Mouse (Mus musculus) granulocyte monocyte progenitor cell, adult 5-6 weeks (primary cell): ENCODE results near the gene Rpl9-ps1. TPM values are rescaled to one million over a fixed set of nuclear protein-coding genes. Genes with fewer than 3 reads are reported as not detected.

ENCODE experiments used
- ATAC-seq: replicated peaks from 2 replicates; pipeline ENCODE4 v1.8.0; 2016; ENCODE audit warnings: mild to moderate bottlenecking, moderate TSS enrichment, inconsistent platforms; ENCODE audit not compliant: poor library complexity, severe bottlenecking
- total RNA-seq, 2 experiments: library from RNA; stranded (forward) in 1 of 2; stranded (reverse) in 1 of 2; fragments of 200-712, 200-1000 nt in 1 of 2; fragments of >200 nt in 1 of 2; fragmentation: Nextera tagmentation in 1 of 2; gene quantifications; 2 replicates each; pipeline ENCODE4 v1.2.3; 2014 to 2017

Rpl9-ps1 gene
- total RNA-seq, 2 experiments from 2014 or later = not detected

DNA sequence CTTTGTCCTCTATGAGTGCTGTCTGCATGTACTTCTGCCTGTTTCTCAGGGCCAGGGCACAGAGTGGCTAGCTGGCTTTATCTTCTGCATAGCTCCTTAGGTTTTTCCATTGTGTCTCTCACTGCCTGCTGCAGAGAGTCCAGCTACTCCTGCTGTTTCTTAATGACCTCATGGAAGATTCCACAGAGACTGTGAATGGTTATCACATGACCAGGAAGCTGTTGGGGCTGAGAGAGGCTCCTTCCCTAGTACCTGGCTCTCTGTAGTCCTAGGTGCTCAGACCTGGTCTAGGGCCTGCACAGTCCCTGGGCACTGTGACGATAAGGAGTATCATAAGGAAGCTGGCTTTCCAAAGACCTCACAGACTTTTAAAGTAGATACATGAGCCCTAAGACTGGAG is 14.8 kb downstream of the Rpl9-ps1 start:
- no peak for ATAC-seq

DNA sequence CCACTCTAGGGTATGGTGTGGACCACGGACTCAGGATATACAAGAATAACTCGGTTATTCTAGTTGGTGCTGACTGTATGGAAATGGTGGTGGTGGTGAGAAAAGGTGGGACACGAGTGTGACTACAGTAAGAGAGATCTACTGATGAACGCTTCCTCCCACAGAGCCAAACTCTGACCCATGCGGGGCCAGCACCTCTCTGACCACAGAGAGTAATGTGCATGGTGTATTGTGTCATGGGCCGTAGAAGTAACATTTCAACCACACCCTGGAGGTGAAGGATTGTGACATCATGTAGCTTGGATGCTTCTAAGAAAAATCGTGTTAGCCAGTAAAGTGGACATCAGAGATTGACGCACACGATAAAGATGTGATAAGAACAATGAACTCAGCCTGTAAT is 16.6 kb downstream of the Rpl9-ps1 start:
- peak; percentile 80 for ATAC-seq

GRCm38 (mm10) chr11:83623586-83623985 is 21.8 kb downstream of the Rpl9-ps1 start:
- ATAC-seq = no peak

DNA sequence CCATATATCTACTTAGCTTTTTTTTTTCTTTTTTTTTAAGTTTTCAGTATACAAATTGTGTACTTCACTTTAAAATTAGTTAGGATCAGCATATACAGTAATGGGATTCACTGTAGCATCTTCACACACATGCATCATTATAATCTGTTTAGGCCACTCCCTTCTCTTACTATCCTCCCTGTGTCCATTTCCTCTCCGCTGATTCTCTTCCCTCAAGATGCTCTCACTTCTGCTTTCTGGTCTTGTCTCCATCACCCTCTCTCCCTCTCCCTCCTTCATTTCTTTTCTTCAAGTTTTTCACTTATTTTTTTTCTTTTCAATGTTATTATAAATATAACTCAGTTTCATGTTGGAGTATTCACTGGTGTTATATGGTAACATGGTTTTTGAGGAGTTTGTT is 26.4 kb downstream of the Rpl9-ps1 start:
- peak; percentile 79 for ATAC-seq

DNA sequence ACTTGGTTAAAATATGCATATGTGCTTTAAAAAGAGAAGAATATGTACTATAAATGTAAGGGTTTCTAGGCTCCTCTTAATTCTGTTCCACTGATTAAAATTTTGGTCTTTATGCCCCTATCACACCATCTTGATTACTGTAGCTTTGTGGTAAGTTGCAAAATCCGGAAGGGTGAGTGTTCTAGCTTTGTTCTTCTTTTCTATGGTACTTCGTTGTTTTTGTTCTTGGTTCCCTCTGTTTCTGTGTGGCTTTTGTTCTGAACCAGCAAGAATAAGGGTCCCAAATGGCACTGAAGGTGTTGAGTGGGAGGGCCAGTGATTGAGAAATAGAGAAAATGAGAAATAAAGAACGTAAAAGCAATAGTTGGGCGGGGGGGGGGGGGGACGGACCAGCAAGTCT is 27.2 kb downstream of the Rpl9-ps1 start:
- ATAC-seq = peak; percentile 79

DNA sequence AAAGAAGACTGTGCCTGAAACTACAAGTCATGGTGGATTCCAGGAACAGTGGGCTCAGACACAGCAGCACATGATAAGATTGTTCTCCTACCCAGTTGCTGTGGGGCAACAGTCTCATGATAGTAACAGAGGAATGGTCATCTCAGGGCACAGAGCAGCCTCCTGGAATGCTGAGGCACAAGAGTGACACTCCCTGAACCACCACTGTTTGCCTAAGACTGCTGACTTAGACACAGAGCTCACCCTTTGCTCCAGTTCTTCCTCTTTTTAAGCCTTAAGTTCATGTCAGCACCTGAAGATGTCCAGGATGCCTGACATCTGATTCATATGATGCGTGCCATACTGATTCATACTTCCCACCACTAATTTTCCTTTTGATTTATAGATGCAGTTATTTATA is 28.8 kb downstream of the Rpl9-ps1 start:
- ATAC-seq = peak; percentile 68

DNA sequence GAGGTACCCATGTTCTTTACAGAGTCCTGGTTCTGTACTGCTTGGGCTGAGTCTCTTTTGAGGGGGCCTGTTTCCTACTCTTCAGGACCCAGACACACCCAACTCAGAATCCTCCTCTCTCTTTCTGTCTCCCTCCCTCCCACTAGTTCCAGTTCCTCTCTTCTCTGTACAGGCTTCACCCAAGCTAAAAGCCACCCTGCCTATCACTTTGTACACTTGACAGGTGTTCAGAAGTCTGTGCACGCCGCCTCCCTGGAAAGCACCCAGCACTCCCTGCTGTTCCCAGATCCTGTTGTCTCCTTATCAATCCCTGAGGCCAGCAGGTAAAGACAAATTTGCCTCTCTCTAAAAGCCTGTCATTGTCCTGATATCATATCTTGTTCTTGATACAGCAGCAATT is 34.5 kb downstream of the Rpl9-ps1 start:
- peak; percentile 65 for ATAC-seq

GRCm38 (mm10) chr11:83606396-83606795 is 39.0 kb downstream of the Rpl9-ps1 start:
- no peak for ATAC-seq

DNA sequence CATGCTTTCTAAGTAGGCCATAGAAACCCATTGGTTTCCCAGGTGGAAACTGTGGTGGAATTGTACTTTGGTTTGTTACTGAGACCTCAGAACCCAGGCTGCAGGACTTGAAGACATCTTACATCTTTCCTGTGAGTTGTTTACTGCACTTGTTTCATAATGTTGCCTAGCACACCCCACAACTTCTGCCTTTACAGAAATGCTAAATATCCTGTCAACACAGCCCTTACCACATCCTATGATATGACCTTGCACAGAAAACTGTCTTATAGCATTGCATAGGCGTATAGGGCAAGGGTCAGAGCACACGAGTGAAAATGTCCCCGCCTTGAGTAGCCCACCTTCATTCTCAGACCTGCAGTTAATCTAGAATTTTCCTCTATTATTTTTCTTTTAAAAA is 39.9 kb downstream of the Rpl9-ps1 start:
- peak; percentile 79 for ATAC-seq

DNA sequence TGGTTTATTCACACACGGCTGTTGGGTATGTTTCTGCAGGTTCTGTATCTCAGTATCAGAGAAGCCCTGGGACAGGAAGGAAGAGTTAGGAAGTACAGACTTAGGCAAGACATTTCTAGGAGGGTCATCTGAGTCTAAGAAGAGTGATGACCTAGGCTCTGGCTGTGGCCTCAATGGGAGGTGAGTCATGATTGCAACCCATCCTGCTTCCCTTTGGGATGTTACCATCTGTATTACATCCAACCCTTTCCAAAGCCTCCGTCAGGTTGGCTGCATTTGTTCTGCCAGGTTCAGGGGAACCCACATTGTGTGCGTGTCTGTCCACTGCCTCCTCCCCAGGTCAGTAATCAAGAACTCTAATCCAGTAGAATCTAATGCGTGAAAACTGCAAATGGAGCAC is 40.7 kb downstream of the Rpl9-ps1 start:
- peak; percentile 60 for ATAC-seq

DNA sequence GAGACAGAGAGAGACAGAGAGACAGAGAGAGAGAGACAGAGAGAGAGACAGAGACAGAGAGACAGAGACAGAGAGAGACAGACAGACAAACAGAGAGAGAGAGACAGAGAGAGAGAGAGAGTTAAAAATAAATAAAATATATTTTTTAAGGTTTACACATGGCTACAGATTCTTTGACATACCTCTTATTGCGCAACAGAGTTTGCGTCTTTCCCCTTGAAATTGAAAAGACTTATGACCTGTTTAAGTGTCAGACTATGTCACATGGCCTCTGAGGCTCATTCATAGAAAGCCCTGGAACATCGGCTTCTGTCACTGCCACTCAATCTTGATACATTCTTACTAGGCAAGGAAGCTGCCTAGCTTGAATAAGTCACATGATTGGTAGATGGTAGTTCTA is 42.0 kb downstream of the Rpl9-ps1 start:
- no peak for ATAC-seq

- peak; percentile 44 for ATAC-seq
Observed at GRCm38 (mm10) chr11:83600576-83600975, 44.8 kb downstream of the Rpl9-ps1 start.

DNA sequence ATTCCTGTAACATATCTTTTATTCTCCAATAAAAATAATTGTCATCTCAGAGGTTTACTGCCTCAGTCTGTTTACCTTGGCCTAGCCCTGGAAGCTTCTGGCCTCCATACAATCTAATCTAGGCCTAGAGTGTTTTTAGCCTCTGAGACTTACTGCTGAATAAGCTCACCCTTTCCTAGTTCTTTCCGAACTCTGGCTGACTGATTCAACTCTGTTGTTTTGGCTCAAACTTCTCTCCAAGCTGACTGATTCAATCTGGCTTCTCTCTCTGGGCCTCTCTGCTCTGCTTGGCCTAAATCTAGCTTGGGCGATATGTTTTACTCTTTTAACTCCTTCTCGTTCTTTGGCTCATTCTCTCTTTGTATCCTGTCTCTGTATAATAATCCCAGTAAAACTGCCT is 46.4 kb downstream of the Rpl9-ps1 start:
- ATAC-seq = no peak

DNA sequence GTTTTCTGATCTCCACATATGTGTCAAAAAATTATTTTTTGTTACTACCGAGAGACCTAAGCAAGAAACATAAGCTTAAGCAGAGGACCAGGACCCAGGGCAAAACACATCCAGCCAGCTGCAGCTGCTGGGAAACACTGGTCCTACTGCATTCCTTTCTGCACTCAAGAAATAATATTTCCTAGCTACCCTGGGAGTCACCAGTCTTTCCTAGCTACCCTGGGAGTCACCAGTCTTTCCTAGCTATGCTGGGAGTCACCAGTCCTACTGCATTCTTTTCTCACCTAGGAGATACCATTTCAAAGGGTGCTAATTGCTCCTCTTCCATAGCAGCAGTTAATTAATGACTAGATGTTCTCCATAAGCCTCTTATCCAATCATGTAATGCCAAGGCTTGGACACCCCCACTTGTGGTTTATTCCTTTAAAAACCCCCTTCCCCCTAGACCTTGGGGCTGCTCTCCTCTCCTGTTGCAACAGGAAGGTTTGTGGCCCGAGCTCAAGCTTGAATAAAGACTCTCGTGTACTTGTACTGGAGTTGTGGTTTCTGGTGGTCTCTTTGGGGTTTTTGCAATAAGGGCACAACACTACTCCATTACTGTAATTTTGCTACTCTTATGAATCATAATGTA is 47.1 kb downstream of the Rpl9-ps1 start:
- ATAC-seq = peak; percentile 82

DNA sequence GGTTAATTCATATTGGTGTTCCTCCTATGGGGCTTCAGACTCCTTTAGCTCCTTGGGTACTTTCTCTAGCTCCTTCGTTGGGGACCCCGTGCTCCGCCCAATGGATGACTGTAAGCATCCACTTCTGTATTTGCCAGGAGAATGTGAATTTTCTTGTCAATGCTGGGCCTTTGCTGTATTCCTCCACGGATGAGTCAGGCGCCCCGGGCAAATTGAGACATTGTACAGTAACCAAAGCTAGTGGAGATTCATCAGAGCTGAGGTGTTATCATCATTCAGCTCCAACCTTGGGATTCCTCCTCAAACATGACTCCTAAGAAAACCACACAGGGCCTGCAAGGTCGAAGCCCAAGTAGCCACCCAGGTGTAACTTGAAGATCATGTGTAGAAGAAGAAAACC is 47.6 kb downstream of the Rpl9-ps1 start:
- ATAC-seq = no peak

- peak; percentile 73 for ATAC-seq
Observed at GRCm38 (mm10) chr11:83595669-83596455, 49.6 kb downstream of the Rpl9-ps1 start.

Other genes with a start within 250 kb of the Rpl9-ps1 start
- not detected in 2 replicates for gene Rasl10b, start 236.5 kb downstream of the Rpl9-ps1 start, total RNA-seq (2014; fragmentation: Nextera tagmentation)
- 0.09 and 0.41 TPM in 2 replicates for gene Rasl10b, start 236.5 kb downstream of the Rpl9-ps1 start, total RNA-seq (2017)
- gene Gas2l2, start 216.2 kb downstream of the Rpl9-ps1 start, total RNA-seq (2014; fragmentation: Nextera tagmentation) = 0.13 TPM in 1 of 2 replicates, not detected in the other
- gene Gas2l2, start 216.2 kb downstream of the Rpl9-ps1 start, total RNA-seq (2017) = 0.57 TPM in 1 of 2 replicates, not detected in the other
- 33.2 and 34.9 TPM in 2 replicates for gene 1700020L24Rik, start 207.9 kb downstream of the Rpl9-ps1 start, total RNA-seq (2014; fragmentation: Nextera tagmentation)
- 79.8 and 113 TPM in 2 replicates for gene 1700020L24Rik, start 207.9 kb downstream of the Rpl9-ps1 start, total RNA-seq (2017)
- gene Mmp28, start 182.6 kb downstream of the Rpl9-ps1 start, total RNA-seq (2014; fragmentation: Nextera tagmentation) = 6.6 and 11.1 TPM in 2 replicates
- gene Mmp28, start 182.6 kb downstream of the Rpl9-ps1 start, total RNA-seq (2017) = 5.4 and 5.6 TPM in 2 replicates
- gene Taf15, start 172.5 kb downstream of the Rpl9-ps1 start, total RNA-seq (2014; fragmentation: Nextera tagmentation) = 62.6 and 66.7 TPM in 2 replicates
- gene Taf15, start 172.5 kb downstream of the Rpl9-ps1 start, total RNA-seq (2017) = 43.8 and 44.1 TPM in 2 replicates
- not detected in 2 replicates for gene Heatr9, start 123.4 kb downstream of the Rpl9-ps1 start, total RNA-seq (2014; fragmentation: Nextera tagmentation)
- gene Heatr9, start 123.4 kb downstream of the Rpl9-ps1 start, total RNA-seq (2017) = not detected in 2 replicates
- gene Ccl5, start 115.1 kb downstream of the Rpl9-ps1 start, total RNA-seq (2014; fragmentation: Nextera tagmentation) = not detected in 2 replicates
- gene Ccl5, start 115.1 kb downstream of the Rpl9-ps1 start, total RNA-seq (2017) = 2.1 TPM in 1 of 2 replicates, not detected in the other
- gene Ccl9, start 67.0 kb downstream of the Rpl9-ps1 start, total RNA-seq (2014; fragmentation: Nextera tagmentation) = 189 and 190 TPM in 2 replicates
- 110 and 159 TPM in 2 replicates for gene Ccl9, start 67.0 kb downstream of the Rpl9-ps1 start, total RNA-seq (2017)
- 8.8 and 13.4 TPM in 2 replicates for gene Ccl6, start 52.5 kb downstream of the Rpl9-ps1 start, total RNA-seq (2014; fragmentation: Nextera tagmentation)
- gene Ccl6, start 52.5 kb downstream of the Rpl9-ps1 start, total RNA-seq (2017) = 16.9 and 19.6 TPM in 2 replicates
- 5.5 and 6.5 TPM in 2 replicates for gene Ccl3, start 3.7 kb upstream of the Rpl9-ps1 start, total RNA-seq (2014; fragmentation: Nextera tagmentation)
- gene Ccl3, start 3.7 kb upstream of the Rpl9-ps1 start, total RNA-seq (2017) = 78.6 and 86.4 TPM in 2 replicates
- gene Ccl4, start 17.0 kb upstream of the Rpl9-ps1 start, total RNA-seq (2014; fragmentation: Nextera tagmentation) = 2.1 TPM in 1 of 2 replicates, not detected in the other
- 15.2 and 26.9 TPM in 2 replicates for gene Ccl4, start 17.0 kb upstream of the Rpl9-ps1 start, total RNA-seq (2017)
- gene Wfdc17, start 58.4 kb upstream of the Rpl9-ps1 start, total RNA-seq (2014; fragmentation: Nextera tagmentation) = 8.9 TPM in 1 of 2 replicates, not detected in the other
- gene Wfdc17, start 58.4 kb upstream of the Rpl9-ps1 start, total RNA-seq (2017) = 1.2 TPM in 1 of 2 replicates, not detected in the other
- not detected in 2 replicates for gene Wfdc18, start 63.4 kb upstream of the Rpl9-ps1 start, total RNA-seq (2014; fragmentation: Nextera tagmentation)
- not detected in 2 replicates for gene Wfdc18, start 63.4 kb upstream of the Rpl9-ps1 start, total RNA-seq (2017)
- 15.7 and 47.5 TPM in 2 replicates for gene Wfdc21, start 101.3 kb upstream of the Rpl9-ps1 start, total RNA-seq (2014; fragmentation: Nextera tagmentation)
- gene Wfdc21, start 101.3 kb upstream of the Rpl9-ps1 start, total RNA-seq (2017) = 28.0 and 70.7 TPM in 2 replicates
- gene Heatr6, start 108.1 kb upstream of the Rpl9-ps1 start, total RNA-seq (2014; fragmentation: Nextera tagmentation) = 10.4 and 30.5 TPM in 2 replicates
- gene Heatr6, start 108.1 kb upstream of the Rpl9-ps1 start, total RNA-seq (2017) = 8.9 and 17.8 TPM in 2 replicates
- not detected in 2 replicates for gene Hnf1b, start 204.4 kb upstream of the Rpl9-ps1 start, total RNA-seq (2014; fragmentation: Nextera tagmentation)
- not detected in 2 replicates for gene Hnf1b, start 204.4 kb upstream of the Rpl9-ps1 start, total RNA-seq (2017)